Mouse (Mus musculus): ENCODE data around the gene Baz2a. TPM values are rescaled to one million over a fixed set of nuclear protein-coding genes. Genes with fewer than 3 reads are reported as not detected.
A peak's percentile ranks its signal among the peaks of the same experiment; 100 is the strongest.
"Not testable (repeated sequence)": the region's sequence is repeated elsewhere in the genome, so short reads cannot be mapped to it uniquely, and the experiment has no call there.

The Baz2a gene
- total RNA-seq, 4 experiments from 2014 or later: 52.9 to 78.0 (median 62.7) TPM

DNA sequence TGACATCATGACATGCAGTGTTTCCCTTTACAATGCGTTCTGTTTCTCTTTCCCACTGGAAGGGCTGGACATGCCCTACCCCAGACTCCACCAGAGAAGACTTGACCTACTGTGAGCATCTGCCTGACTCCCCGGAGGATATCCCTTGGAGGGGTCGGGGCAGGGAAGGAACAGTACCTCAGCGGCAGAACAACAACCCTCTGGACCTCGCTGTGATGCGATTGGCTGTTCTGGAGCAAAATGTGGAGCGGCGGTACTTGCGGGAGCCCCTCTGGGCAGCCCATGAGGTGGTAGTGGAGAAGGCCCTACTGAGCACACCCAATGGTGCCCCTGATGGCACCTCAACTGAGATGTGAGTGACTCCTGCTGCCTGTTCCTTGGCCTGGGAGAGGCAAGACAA is 33.5 kb downstream of the Baz2a start:
- no peak for DNase-seq

DNA sequence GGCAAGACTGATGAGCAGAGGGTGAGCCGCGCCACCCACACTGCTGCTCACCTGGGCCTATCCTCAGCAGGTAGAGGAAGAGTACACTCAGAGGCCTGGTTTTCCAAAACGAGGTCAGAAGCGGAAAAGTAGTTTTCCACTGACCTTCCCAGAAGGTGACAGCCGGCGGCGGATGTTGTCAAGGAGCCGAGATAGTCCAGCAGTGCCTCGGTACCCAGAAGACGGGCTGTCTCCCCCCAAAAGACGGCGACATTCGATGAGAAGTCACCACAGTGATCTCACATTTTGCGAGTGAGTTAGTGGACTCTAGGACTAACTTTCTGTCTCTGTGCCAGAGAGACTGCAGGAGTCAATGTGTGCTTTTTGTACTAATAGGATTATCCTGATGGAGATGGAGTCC is 34.6 kb downstream of the Baz2a start:
- DNase-seq: no peak

DNA sequence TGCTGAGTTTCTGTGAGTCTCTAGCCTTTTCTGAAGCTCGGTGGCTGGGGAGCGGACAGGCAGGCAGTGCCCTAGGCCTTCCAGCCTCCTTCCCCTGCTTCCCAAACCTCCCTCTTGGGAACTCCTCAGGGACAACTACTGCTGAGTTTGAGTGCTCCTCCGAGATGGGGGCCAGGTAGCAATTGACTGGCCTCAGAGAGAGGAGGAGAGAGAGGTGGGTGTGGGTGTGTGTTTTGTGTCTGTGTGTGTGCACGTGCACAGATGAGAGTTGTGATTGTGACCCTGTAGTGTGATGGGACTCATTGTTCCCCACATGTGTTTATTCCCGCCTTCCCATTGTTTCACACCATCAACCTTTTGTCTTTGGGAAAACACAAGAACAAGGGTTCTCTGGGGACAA is 36.1 kb downstream of the Baz2a start:
- no peak for DNase-seq

DNA sequence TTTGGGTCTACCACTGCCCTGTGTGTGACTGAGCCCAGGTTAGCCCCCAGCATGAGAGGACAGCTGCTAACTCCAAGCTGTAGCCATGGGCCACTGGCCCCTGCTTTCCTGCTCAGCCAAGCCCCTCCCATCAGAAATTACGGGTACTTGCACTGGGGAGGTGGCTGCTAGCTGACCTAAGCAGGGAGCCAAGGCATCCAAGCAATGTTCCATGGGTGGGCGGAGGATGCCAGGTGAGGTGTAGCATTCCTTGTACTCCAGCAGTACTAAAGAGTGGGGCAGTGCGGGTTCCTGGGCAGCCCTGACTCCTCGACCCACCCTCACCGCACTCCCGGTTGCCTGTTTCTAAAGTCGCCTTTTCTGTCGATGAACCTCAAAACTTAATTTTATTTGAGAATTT is 36.8 kb downstream of the Baz2a start:
- DNase-seq: no peak

DNA sequence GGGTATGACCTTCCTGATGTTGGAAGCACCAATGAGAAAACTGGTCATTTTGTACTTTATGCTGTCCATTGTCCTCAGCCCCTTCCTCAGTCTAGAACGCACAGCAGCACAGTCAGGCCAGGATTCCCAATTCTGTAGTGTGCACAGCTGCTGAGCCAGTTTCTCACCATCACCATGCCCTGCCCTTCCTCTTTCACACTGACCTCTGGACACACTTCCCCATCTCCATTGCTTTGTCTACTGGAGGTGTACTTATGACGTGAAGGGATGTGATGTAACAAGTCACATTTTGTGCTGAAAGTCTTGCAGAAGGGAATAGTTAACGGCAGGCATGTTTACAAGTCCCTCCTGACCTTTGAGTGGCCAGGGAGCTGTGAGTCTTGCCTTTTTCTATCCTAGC is 39.9 kb downstream of the Baz2a start:
- no peak for DNase-seq

DNA sequence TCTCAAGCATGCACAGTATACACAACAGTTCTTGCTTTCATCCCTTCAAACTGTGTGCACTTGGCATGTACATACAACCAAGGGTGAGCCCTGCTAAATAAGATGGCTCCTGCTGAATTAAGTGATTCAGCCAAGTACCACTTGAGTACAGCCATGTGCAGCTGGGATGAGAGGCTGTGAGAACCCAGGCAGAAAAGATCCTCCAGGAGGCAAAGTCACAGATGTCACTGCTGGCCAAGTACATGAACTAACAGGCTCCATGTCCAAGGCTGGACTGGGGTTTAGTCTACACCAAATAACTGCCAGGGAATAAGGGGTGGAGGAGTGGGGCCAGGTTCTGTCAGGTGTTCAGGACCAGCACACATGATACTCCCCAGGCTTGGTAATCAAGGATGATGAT is 40.4 kb downstream of the Baz2a start:
- no peak for DNase-seq

DNA sequence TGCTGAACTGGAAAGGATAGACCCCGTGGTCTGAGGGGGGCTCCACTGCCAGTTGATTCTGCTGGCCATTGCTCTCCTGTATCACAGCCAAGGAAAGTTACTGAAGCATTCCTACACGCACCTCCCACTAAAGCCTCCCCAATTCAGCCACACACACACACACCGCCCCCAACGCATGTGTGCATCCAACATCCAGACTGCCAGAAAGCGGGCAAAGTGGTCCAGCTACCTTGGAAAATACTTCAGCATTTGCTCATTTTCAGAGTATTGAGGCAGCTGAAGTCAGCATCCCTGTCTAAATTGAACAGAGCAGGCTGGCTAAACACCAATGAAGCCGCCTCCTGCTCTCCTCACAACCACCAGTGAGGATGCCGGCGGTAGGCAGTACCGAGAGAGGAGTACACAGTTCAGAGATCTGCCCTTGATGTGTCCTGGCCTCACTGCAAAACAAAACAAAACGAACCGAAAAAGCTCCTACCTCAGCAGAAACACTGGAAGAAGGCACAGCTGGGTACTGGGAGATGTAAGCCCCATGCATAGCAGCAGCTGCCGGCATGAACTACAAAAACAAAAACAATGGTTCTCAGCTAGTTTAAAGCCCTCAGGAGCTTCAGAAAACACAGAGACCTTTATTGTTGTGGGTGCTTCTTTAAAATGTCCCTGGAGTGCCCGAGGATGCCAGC is 42.4 kb downstream of the Baz2a start:
- no peak for DNase-seq

DNA sequence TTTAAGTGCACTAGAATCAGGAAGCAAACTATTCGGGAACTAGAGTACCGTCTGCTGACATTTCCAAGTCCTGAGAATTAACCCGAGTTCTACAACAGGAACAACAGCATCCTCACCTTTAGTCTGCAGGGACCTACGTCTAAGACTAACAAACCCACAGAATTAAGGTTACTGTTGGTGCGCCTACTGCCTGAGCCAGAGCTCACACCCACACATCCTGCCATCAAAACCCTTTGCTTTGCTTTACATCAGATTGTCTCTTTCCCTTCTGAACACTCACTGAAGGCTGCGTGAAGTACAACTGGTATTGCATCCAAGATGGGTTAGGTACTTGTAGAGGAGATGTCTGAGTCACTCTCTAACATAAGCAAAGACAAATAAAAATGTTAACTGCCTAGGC is 44.0 kb downstream of the Baz2a start:
- DNase-seq: no peak

DNA sequence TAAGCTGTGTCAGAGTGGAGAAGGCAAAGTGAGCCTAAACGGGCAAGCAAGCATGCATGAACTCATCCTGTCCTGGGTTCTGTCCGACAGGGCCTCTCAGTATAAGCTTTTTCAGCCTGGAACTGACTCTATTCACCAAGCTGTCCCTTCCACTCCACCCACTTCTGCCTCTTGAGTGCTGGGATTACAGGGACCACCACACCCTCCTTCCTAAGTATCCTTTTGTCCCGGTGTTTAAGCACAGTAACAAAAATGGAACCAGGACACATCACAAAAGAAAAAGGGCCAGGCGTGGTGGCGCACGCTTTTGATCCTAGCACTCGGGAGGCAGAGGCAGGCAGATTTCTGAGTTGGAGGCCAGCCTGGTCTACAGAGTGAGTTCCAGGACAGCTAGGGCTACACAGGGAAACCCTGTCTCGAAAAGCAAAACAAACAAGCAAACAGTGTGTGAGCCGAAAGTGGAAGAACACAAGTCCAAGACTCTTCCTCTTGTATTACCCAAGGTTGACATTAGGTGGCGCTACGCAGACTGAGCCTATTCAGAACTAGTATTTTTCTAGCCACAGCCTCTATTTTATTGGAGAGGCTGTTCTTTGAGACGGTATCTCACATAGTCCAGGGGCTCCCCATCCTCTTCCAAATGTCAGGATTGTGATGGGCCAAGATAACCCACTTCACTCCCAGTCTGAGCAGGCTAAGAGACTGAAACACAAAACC is 49.0 kb downstream of the Baz2a start:
- no peak for DNase-seq

DNA sequence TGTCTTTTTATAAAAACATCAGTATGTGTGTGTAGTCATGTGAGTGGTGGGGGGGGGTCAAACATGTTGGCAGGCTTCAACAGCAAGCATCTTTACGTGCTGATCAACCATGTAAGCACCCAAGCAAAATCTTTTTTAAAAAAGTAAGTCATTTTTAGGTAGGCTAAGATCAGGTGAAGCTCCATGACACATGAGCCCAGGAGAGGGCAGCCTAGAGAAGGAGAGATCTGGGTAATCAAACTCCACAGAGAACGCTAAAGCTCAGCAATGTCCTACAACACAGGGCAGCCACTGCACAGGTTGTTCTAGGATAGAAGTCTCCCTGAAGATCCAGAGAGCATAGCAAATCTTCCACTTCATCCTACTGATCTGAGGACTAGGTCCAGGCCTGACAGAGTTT is 50.8 kb downstream of the Baz2a start:
- DNase-seq: no peak

DNA sequence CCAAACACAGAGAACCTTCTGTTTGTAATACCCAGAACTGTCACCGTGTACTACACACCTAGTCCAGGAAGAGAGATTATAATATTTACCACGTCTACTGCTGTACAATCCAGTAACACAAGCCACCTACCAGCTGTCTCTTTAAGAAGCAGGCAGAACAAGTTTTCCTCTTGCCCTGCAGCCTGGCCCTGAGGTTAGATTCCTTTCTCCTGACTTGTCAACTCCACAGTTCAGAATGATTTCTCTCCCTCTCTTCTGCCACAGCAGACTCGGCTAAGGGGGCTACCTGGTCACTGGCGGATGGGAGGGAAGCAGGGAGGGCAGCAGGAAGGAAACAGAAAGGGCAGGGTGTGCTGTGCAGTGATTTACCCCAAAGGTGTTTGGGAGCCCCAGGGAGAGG is 52.3 kb downstream of the Baz2a start:
- peak; percentile 38 for DNase-seq

DNA sequence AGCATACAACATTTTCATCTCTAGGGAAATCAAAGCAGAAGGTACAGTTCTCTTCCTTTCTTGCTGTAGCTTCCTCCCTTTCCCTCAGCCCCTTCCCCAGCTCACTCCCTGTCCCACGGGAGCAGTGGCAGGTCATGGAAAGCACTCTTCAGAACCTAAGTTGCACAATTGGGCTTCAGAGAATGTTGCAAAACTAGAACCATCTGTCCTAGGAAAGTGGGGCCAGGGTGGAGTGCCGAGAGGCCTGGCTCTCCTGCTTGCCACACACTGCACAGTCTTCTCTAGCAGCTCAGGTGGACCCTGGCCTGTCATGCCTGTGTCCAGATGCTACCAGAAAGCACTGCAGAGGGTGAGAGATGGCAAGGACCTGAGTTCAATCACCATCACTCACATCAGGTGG is 53.6 kb downstream of the Baz2a start:
- peak; percentile 45 for DNase-seq

DNA sequence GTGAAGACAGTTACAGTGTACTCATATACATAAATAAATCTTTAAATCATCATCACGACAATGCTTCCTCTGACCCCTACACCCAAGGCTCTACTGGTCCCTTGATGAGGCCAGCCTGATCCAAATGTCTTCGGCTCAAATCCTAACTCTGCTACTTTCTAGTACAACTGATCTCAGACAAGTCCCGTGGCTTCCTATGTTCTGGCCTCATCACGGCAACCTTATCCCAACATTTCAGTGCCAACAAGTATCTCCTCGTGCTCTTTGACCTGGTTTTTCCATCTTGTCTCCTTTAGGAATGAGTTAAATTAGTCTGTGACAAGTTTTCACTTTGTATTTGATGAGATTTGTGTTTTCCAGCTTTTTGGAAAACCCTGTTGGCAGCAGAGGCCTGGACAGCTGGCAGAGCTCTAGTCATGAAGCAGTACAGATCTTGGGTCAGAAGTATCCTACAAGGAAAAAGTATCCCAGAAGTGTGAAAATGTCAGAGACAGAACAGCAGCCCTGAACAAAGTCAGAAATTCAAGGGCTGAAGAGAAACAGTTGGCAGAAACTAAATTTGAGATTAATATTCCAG is 57.5 kb downstream of the Baz2a start:
- DNase-seq: no peak

DNA sequence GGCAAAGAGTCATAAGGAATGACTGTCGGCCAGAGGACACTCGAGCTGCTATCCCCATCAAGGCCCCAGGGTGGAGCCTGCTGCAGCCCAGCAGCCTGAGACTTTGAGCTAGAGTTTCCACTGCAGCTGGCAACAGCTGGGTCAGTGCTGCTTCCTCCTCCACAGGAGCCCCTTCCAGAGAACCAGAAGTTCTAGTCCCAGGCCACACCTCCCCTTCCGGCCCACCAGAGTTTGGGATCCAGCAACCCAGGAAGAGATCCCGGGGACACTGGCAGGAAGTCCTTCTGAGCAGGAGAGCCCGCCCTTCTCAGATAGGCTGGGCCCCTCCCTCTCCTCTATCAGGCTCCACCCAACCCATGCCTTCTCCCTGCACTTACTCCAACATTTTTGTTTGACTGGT is 58.2 kb downstream of the Baz2a start:
- DNase-seq: peak; percentile 87

DNA sequence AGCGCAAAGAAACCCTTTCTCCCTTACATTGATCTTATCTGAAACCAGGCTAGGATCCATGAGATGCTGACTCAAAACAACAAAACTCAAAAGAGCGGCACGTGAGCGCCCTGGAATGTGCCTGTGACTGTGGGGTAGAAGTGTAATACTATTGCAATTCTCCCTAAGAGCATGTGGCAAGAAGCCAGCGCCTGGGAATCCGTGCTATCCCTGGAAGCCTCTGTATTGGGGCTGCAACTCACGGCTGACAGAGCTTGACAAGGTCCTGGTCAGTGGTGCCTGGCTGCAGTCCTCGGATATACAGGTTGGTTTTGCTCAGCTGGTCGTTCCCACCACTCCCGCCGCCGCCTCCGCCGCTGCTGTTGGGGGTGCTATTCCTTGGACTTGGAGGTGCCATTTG is 59.6 kb downstream of the Baz2a start:
- DNase-seq: peak; percentile 61

DNA sequence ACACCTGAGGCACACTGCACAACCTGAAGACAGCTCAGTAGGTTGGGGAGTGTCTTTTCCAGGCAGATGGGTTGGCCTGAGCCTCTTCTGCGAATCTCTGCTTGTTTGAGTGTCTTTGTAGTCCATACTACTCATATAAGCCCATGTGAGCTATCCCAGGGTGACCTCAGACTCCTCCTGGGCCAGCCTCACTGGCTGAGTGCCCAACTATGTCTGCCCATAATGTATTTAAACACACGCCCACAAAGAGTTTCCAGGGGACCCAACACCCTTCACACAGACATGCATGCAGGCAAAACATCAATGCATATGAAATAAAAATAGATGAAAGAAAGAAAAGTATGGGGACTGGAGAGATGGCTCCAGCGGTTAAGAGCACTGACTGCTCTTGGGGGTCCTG is 62.6 kb downstream of the Baz2a start:
- DNase-seq: no peak

DNA sequence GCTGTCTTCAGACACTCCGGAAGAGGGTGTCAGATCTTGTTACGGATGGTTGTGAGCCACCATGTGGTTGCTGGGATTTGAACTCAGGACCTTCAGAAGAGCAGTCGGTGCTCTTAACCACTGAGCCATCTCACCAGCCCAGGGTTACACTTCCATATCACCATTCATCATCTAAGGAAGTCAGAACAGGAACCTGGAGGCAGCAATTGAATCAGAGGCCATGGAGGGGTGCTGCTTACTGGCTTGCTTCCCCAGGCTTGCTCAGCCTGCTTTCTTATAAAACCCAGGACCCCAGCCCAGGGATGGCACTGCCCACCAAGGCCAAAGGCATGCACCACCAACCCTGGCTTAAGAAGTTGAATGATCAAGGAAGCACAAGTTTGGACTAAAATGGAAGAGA is 74.3 kb downstream of the Baz2a start:
- not testable (repeated sequence) for DNase-seq

DNA sequence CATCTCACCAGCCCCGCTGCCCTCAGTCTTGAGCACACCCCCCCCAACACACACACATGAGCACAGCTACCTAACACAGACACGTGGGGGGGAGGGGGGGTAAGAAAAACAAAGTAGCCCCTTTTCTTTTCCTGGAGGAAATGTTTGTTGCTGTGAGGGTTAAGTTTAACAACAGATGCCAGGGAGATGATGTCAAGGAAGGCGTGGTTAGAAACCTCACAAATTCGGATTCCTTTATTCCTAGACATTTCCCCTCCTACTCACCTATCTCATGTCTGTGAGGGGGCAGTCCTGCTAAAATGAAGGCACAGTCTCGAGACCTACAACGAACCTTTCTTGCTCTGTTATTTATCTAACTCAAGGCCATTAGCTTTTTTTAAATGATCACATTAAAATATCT is 75.7 kb downstream of the Baz2a start:
- DNase-seq: no peak

DNA sequence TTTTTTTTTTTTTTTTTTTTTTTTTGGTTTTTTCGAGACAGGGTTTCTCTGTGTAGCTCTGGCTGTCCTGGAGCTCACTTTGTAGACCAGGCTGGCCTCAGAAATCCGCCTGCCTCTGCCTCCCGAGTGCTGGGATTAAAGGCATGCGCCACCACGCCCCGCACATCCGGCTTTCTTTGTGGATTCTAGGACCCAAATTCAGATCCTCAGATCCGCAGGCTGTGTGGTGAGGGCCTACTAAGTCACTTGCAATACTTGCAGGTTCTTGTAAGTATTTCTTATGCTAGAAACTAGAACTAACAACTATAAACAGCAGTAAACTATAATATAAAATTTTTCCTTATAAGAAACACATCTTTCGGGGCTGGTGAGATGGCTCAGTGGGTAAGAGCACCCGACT is 80.0 kb downstream of the Baz2a start:
- DNase-seq: not testable (repeated sequence)

DNA sequence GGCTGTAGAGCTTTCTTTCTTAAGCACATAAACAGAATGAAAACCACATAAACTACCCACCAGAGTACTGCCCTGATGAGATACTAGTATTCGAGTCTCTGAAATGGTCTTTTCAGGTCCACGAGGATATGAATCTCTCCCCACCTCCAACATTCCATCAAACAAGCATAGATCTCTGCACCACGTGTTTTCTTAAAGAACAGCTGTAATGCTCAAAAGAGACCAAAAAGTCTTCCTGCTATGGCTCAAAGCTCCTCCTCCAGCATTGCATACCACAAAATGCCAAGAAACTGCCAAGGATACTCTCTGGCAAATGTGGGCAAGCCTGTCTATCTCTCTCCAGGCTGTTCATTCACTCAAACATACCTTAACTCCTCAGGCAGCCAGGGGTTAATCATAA is 83.9 kb downstream of the Baz2a start:
- no peak for DNase-seq

DNA sequence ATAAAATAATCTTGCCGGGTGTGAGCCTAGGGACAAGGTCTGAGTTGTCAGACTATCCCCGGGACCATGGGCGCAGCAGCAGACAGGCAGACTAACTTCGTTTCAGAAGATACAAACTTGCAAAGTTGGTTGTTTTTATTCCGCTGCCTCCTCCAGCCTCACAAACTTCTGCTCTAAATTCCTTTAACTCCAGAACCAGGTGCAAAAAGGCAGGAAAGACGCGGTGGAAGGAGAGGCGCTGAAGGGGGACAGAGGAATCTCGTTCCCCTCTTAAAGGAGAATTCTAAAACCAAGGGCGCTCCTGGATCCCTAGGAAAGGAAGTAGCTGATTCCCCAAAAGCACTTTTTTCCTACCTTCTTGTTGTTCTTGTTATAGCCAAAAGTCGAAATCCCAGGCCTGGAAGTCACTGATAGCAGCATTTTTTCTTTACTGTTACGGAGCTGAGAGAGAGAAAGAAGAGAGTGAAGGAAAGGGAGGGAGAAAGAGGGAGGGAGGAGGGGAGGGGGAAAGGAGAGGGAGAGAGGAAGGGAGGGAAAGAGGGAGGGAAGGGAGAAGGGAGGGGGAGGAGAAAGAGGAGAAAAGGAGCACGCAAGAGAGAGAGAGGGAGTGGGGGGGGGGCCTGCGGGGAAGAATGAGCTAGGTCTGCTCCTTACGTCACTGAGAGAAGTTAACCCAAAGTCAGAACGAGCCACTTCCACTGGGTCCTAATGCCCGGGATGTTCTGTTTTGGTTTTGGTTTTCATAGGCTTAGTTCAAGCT is 84.8 kb downstream of the Baz2a start:
- peak; percentile 44 for DNase-seq

DNA sequence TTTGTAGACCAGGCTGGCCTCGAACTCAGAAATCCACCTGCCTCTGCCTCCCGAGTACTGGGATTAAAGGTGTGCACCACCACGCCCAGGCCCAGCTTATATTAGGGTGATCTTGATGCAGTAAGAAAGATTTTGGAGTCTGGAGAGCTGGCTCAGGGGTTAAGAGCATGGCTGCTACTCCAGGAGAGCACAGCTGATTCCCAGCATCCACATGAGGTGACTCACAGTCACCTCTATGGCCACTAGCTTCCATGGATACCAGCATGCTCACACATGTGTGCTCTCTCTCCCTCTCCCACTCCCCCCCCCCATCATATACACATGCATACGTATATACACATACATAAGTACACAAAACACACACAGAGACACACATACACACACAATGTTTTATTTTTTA is 85.9 kb downstream of the Baz2a start:
- DNase-seq: no peak
